8 mouse cellular contexts compared by ENCODE assay signal in the genomic region with DNA sequence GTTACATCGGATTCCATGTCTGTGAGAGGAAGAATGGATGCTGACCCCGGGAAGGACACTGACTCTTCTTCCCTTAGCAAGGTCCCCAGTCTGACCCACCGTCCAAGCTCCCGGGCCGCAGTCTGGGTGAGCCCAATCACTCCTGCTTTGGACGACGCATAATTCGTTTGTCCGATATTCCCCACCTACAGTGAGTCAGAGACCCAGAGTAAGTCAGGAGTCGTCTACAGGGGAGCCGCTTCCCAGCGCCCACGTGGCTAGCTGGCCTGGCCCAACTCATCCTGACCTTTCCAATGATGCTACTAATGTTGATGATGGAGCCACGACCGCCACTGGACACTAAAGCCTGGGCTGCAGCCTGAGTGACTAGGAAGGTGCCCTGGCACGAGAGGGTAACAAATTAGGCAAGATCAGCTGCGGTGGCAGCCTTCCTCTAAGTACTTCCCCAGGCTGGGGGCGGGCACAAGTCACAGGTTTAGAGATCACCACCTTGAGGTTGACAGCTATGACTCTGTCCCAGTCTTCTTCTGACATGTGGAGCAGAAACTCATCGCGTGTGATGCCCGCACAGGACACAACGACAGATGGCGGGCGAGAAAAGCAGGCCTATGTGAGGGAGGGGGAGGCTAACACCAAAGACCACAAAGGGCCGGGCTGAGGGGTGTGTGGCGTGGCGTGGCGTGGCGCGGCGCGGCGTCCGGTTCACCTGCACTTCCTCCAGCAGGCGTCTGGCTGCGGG. TPM values are rescaled to one million over a fixed set of nuclear protein-coding genes. Genes with fewer than 3 reads are reported as not detected.
DNase-seq lines count a peak whose midpoint lies in the region; ATAC-seq and TF ChIP-seq lines count a peak whose summit lies in the region.

No protein-coding gene starts in this region.

- no peak for TF ChIP-seq EP300 in MEL (IDR thresholded peaks at IDR 0.05; ENCODE audit: low read depth in 1 of 2, low read length in 2 of 2)

- no peak for TF ChIP-seq RAD21 in MEL (IDR thresholded peaks at IDR 0.05; ENCODE audit: low read depth, low read length)

- H3K36me3 ChIP-seq in MEL (ENCODE audit: control insufficient read depth in 1 of 2, insufficient read depth in 2 of 2, low read length in 2 of 2), result peaks cover 3 to 15% of the 10 kb centered on the region in 2 experiments; a peak in 3 of 4 replicates
- H3K36me3 ChIP-seq in forebrain, embryonic 10.5 days (replicated peaks), result peaks cover 47% of the 10 kb centered on the region
- peaks cover 28% of the 10 kb centered on the region for H3K36me3 ChIP-seq in intestine, postnatal 0 days (ENCODE audit: control insufficient read depth, insufficient read depth)

- DNase-seq in gastrocnemius, postnatal 10 days, result peak; percentile 18
- no peak for DNase-seq in gastrocnemius, adult 8-10 months (ENCODE audit: low spot score in 2 of 2)
- peak; percentile 68 for DNase-seq in MEL (ENCODE audit: low read depth, low spot score)
- no peak for DNase-seq in forebrain, embryonic 10.5 days (ENCODE audit: extremely low spot score, low spot score)
- peak; percentile 48 for DNase-seq in lung, postnatal 25 days (ENCODE audit: low spot score)
- DNase-seq in skeletal muscle tissue, adult 2 months (ENCODE audit: low read depth, low spot score), result peak; percentile 18
- no peak for DNase-seq in urinary bladder, adult 18-20 months (ENCODE audit: low spot score in 2 of 2)

- H3K9me3 ChIP-seq in MEL (replicated peaks; ENCODE audit: insufficient read depth, low read length), result no peaks in the 10 kb centered on the region
- peaks cover 14% of the 10 kb centered on the region for H3K9me3 ChIP-seq in forebrain, embryonic 10.5 days
- no peaks in the 10 kb centered on the region for H3K9me3 ChIP-seq in intestine, postnatal 0 days (ENCODE audit: control insufficient read depth)

- WGBS in forebrain, embryonic 10.5 days, result 5% methylated on average over 36 of the region's 36 CpGs
- WGBS in intestine, postnatal 0 days, result 11% methylated on average over 36 of the region's 36 CpGs

- peaks cover 0 to 32% of the 10 kb centered on the region in 2 experiments; a peak in 2 of 4 replicates for H3K4me1 ChIP-seq in MEL (ENCODE audit: control insufficient read depth in 1 of 2, insufficient read depth in 2 of 2, low read length in 2 of 2)
- H3K4me1 ChIP-seq in forebrain, embryonic 10.5 days, result peaks cover 84% of the 10 kb centered on the region
- peaks cover 24% of the 10 kb centered on the region; the same call in 1 of the 2 replicates for H3K4me1 ChIP-seq in intestine, postnatal 0 days (replicated peaks; ENCODE audit: control insufficient read depth, insufficient read depth, low read length)

- H3K4me2 ChIP-seq in intestine, postnatal 0 days (replicated peaks; ENCODE audit: low read depth), result peak overlapping the region; percentile 93

- H3K79me2 ChIP-seq in MEL (ENCODE audit: control insufficient read depth, insufficient read depth, low read length, poor library complexity), result peaks cover 39% of the 10 kb centered on the region

- H3K9ac ChIP-seq in MEL (ENCODE audit: control insufficient read depth, low read depth, low read length, poor library complexity, severe bottlenecking), result peak overlapping the region; percentile 92
- H3K9ac ChIP-seq in intestine, postnatal 0 days (ENCODE audit: low read depth, low read length), result peak overlapping the region; percentile 58

- TF ChIP-seq CTCF in MEL (IDR thresholded peaks at IDR 0.05 in 2 of 3, conservative IDR thresholded peaks at IDR 0.05 in 1 of 3; ENCODE audit: control insufficient read depth in 1 of 3, insufficient read depth in 1 of 3, low read depth in 2 of 3, low read length in 3 of 3, poor library complexity in 1 of 3, severe bottlenecking in 1 of 3), result no peak
- TF ChIP-seq CTCF in intestine, postnatal 0 days (IDR thresholded peaks at IDR 0.05; ENCODE audit: low read depth), result no peak

- no peak for TF ChIP-seq POLR2A in MEL (IDR thresholded peaks at IDR 0.05; ENCODE audit: control insufficient read depth in 1 of 2, insufficient read depth in 1 of 2, low read depth in 1 of 2, low read length in 2 of 2, poor library complexity in 1 of 2)

- H3K4me3 ChIP-seq in MEL (ENCODE audit: control insufficient read depth in 1 of 2, insufficient read depth in 1 of 2, low read depth in 2 of 2, low read length in 2 of 2), result peak overlapping the region; percentile 80 to 92
- H3K4me3 ChIP-seq in forebrain, embryonic 10.5 days, result peak overlapping the region; percentile 98
- peak overlapping the region; percentile 60 for H3K4me3 ChIP-seq in intestine, postnatal 0 days (ENCODE audit: low read depth, low read length)

- H3K27ac ChIP-seq in MEL (ENCODE audit: control insufficient read depth, low read depth, low read length), result peak overlapping the region; percentile 68
- H3K27ac ChIP-seq in forebrain, embryonic 10.5 days, result peak overlapping the region; percentile 100
- peak overlapping the region; percentile 65 for H3K27ac ChIP-seq in intestine, postnatal 0 days (ENCODE audit: low read depth, low read length)

- ATAC-seq in intestine, postnatal 0 days, result no peak

- H3K27me3 ChIP-seq in MEL (ENCODE audit: control insufficient read depth in 1 of 2, insufficient read depth in 2 of 2, low read length in 2 of 2), result no peaks in the 10 kb centered on the region
- H3K27me3 ChIP-seq in forebrain, embryonic 10.5 days (ENCODE audit: poor library complexity, severe bottlenecking), result no peaks in the 10 kb centered on the region
- H3K27me3 ChIP-seq in intestine, postnatal 0 days (replicated peaks; ENCODE audit: control insufficient read depth, insufficient read depth, low read length), result no peaks in the 10 kb centered on the region

TF ChIP-seq in MEL, 35 proteins besides CTCF, POLR2A, EP300 and RAD21:
- no peak for TF ChIP-seq MEF2A (IDR thresholded peaks at IDR 0.05; ENCODE audit: extremely low read depth, insufficient replicate concordance, low read depth, low read length, poor library complexity, severe bottlenecking)
- TF ChIP-seq TAL1 (IDR thresholded peaks at IDR 0.05; ENCODE audit: low read length), result no peak
- no peak for TF ChIP-seq MYC (IDR thresholded peaks at IDR 0.05; ENCODE audit: low read depth, low read length)
- TF ChIP-seq ZC3H11A (IDR thresholded peaks at IDR 0.05; ENCODE audit: low read depth, low read length), result no peak
- no peak for TF ChIP-seq NRF1 (IDR thresholded peaks at IDR 0.05; ENCODE audit: insufficient read depth, low read depth, low read length, poor library complexity, severe bottlenecking)
- no peak for TF ChIP-seq GATA1 (IDR thresholded peaks at IDR 0.05; ENCODE audit: low read depth, low read length)
- TF ChIP-seq BHLHE40 (IDR thresholded peaks at IDR 0.05; ENCODE audit: borderline replicate concordance, low read depth, low read length), result no peak
- TF ChIP-seq ELF1 (IDR thresholded peaks at IDR 0.05; ENCODE audit: low read depth, low read length), result no peak

RNA-seq across cellular contexts. Expression of a gene that starts 0.8 kb away (rescaled TPM):
- 10 to 100 TPM; 50.5 to 63.2 TPM for total RNA-seq in gastrocnemius, postnatal 10 days (2021)
- 10 to 100 TPM; 83.6 to 90.2 (median 84.9) TPM for total RNA-seq in gastrocnemius, adult 8-10 months (2022)
- 19.6 and 24.1 TPM in 2 replicates for total RNA-seq in MEL (2012; rRNA removed)
- polyA plus RNA-seq in MEL (2012; ENCODE audit: insufficient read depth in 1 of 2, insufficient read length in 2 of 2, low read depth in 1 of 2, low replicate concordance in 2 of 2, missing spikeins in 1 of 2), result 10 to 100 TPM in 1 of 2 experiments, not detected in 1; 34.4 TPM
- 95.4 and 96.4 TPM in 2 replicates for polyA plus RNA-seq in forebrain, embryonic 10.5 days (2016; fragmentation: Nextera tagmentation; extraction: Ambion mirVana)
- 59.8 and 67.1 TPM in 2 replicates for polyA plus RNA-seq in intestine, postnatal 0 days (2015; fragmentation: Nextera tagmentation; extraction: Ambion mirVana)

RNA-seq across cellular contexts. Expression of a gene that starts 2.6 kb away (rescaled TPM):
- 10 to 100 TPM; 13.4 to 18.0 TPM for total RNA-seq in gastrocnemius, postnatal 10 days (2021)
- 10 to 100 TPM in 3 of 4 experiments, 1 to 10 TPM in 1; 9.8 to 15.6 (median 11.7) TPM for total RNA-seq in gastrocnemius, adult 8-10 months (2022)
- total RNA-seq in MEL (2012; rRNA removed), result 12.4 and 18.3 TPM in 2 replicates
- 10 to 100 TPM in 1 of 2 experiments, not detected in 1; 28.4 TPM for polyA plus RNA-seq in MEL (2012; ENCODE audit: insufficient read depth in 1 of 2, insufficient read length in 2 of 2, low read depth in 1 of 2, low replicate concordance in 2 of 2, missing spikeins in 1 of 2)
- polyA plus RNA-seq in forebrain, embryonic 10.5 days (2016; fragmentation: Nextera tagmentation; extraction: Ambion mirVana), result 11.4 and 12.4 TPM in 2 replicates
- polyA plus RNA-seq in intestine, postnatal 0 days (2015; fragmentation: Nextera tagmentation; extraction: Ambion mirVana), result 9.1 and 10.1 TPM in 2 replicates

RNA-seq across cellular contexts. Expression of a gene that starts 4.4 kb away (rescaled TPM):
- 10 to 100 TPM; 64.1 to 75.4 TPM for total RNA-seq in gastrocnemius, postnatal 10 days (2021)
- 10 to 100 TPM; 44.2 to 63.5 (median 49.3) TPM for total RNA-seq in gastrocnemius, adult 8-10 months (2022)
- 125 and 152 TPM in 2 replicates for total RNA-seq in MEL (2012; rRNA removed)
- 100 to 1,000 TPM in 1 of 2 experiments, not detected in 1; 150 TPM for polyA plus RNA-seq in MEL (2012; ENCODE audit: insufficient read depth in 1 of 2, insufficient read length in 2 of 2, low read depth in 1 of 2, low replicate concordance in 2 of 2, missing spikeins in 1 of 2)
- polyA plus RNA-seq in forebrain, embryonic 10.5 days (2016; fragmentation: Nextera tagmentation; extraction: Ambion mirVana), result 203 and 206 TPM in 2 replicates
- polyA plus RNA-seq in intestine, postnatal 0 days (2015; fragmentation: Nextera tagmentation; extraction: Ambion mirVana), result 99.1 and 99.5 TPM in 2 replicates

RNA-seq across cellular contexts. Expression of a gene that starts 4.5 kb away (rescaled TPM):
- 10 to 100 TPM; 40.7 to 43.1 TPM for total RNA-seq in gastrocnemius, postnatal 10 days (2021)
- 10 to 100 TPM; 36.8 to 39.3 (median 38.8) TPM for total RNA-seq in gastrocnemius, adult 8-10 months (2022)
- total RNA-seq in MEL (2012; rRNA removed), result 37.2 and 37.6 TPM in 2 replicates
- polyA plus RNA-seq in MEL (2012; ENCODE audit: insufficient read depth in 1 of 2, insufficient read length in 2 of 2, low read depth in 1 of 2, low replicate concordance in 2 of 2, missing spikeins in 1 of 2), result 10 to 100 TPM in 1 of 2 experiments, not detected in 1; 63.4 TPM
- 44.5 and 48.3 TPM in 2 replicates for polyA plus RNA-seq in forebrain, embryonic 10.5 days (2016; fragmentation: Nextera tagmentation; extraction: Ambion mirVana)
- 19.5 and 22.1 TPM in 2 replicates for polyA plus RNA-seq in intestine, postnatal 0 days (2015; fragmentation: Nextera tagmentation; extraction: Ambion mirVana)

RNA-seq across cellular contexts. Expression of a gene that starts 12.2 kb away (rescaled TPM):
- 100 to 1,000 TPM in 1 of 2 experiments, 10 to 100 TPM in 1; 72.0 to 106 TPM for total RNA-seq in gastrocnemius, postnatal 10 days (2021)
- 1 to 10 TPM; 2.5 to 4.8 (median 3.9) TPM for total RNA-seq in gastrocnemius, adult 8-10 months (2022)
- 4.6 and 4.8 TPM in 2 replicates for total RNA-seq in MEL (2012; rRNA removed)
- polyA plus RNA-seq in MEL (2012; ENCODE audit: insufficient read depth in 1 of 2, insufficient read length in 2 of 2, low read depth in 1 of 2, low replicate concordance in 2 of 2, missing spikeins in 1 of 2), result 10 to 100 TPM in 1 of 2 experiments, not detected in 1; 14.5 TPM
- polyA plus RNA-seq in forebrain, embryonic 10.5 days (2016; fragmentation: Nextera tagmentation; extraction: Ambion mirVana), result 0.74 and 0.75 TPM in 2 replicates
- 0.13 and 0.21 TPM in 2 replicates for polyA plus RNA-seq in intestine, postnatal 0 days (2015; fragmentation: Nextera tagmentation; extraction: Ambion mirVana)

Comparison
In these comparisons a context has a peak if more than half of its experiments do, and no peak if none do; other contexts are left out.
1. DNase-seq: peak in gastrocnemius, postnatal 10 days (single experiment), MEL (single experiment), lung, postnatal 25 days (single experiment) and skeletal muscle tissue, adult 2 months (single experiment); none in gastrocnemius, adult 8-10 months (0 of 2), forebrain, embryonic 10.5 days (single experiment) and urinary bladder, adult 18-20 months (0 of 2).
2. Peak in every context shown above with its lines, with median percentiles within 50 percentile points of each other: H3K27ac ChIP-seq and H3K4me3 ChIP-seq.